Mouse (Mus musculus) C2C12 (cell line): ENCODE results near the gene Med12l.

Source experiments
- CTCF ChIP-seq: IDR thresholded peaks from one replicate; pipeline ENCODE4 v1.5.1; 2011; ENCODE audit not compliant: control insufficient read depth, insufficient read depth, insufficient read length
- MAX ChIP-seq: IDR thresholded peaks from one replicate; pipeline ENCODE4 v1.6.1; 2011; ENCODE audit warnings: mild to moderate bottlenecking, control low read depth
- USF1 ChIP-seq: IDR thresholded peaks from one replicate; pipeline ENCODE4 v1.6.1; 2011; ENCODE audit warnings: low read depth, mild to moderate bottlenecking, control low read depth, moderate library complexity

DNA sequence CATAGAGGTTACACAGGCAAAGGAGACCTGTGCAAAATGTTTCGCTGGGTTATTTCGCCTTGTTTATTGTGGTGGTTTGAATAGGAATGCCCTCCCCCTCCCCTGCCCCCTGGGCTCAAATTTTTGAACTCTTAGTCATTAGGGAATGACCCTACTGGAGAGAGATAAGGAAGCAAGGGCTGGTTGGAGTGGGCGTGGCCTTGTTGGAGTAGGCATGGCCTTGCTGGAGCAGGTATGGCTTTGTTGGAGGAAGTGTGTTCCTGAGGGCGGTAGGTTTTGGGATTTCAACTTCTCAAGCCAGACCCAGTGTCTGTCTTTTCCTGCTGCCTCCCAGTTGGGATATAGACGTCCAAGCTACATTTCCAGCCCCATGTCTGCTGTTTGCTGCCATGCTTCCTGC, 1.9 kb upstream of the Med12l start:
- no peak for TF ChIP-seq CTCF
- no peak for TF ChIP-seq MAX
- no peak for TF ChIP-seq USF1
